Mouse (Mus musculus): ENCODE measurements around the gene Cmtm6. TPM values are rescaled to one million over a fixed set of nuclear protein-coding genes. Genes with fewer than 3 reads are reported as not detected.
"Not testable (repeated sequence)": the region's sequence is repeated elsewhere in the genome, so short reads cannot be mapped to it uniquely, and the experiment has no call there.

The Cmtm6 gene
- polyA plus RNA-seq, 2 experiments: 10.8 to 20.1 TPM

GRCm38 (mm10) chr9:114707805-114708204, 23.1 kb upstream of the Cmtm6 start:
- no peak for DNase-seq (ENCODE audit: low read depth in 3 of 3, low spot score in 3 of 3)
- no peak for TF ChIP-seq CTCF (IDR thresholded peaks at IDR 0.05; ENCODE audit: low read depth)
- no peak for ATAC-seq (ENCODE audit: insufficient read depth)
- no peak overlapping the region for H3K27ac ChIP-seq
- no peak overlapping the region for H3K4me3 ChIP-seq (ENCODE audit: insufficient read depth in 1 of 2, low read depth in 2 of 2, low read length in 2 of 2)
- 80% methylated on average over 4 of the region's 4 CpGs for WGBS (ENCODE audit: insufficient replicate concordance)
- H3K36me3 ChIP-seq (replicated peaks; ENCODE audit: control insufficient read depth, insufficient read depth, low read depth): peaks cover 12% of the 10 kb centered on the region
- H3K4me1 ChIP-seq (replicated peaks; ENCODE audit: control insufficient read depth in 2 of 2, insufficient read depth in 2 of 2, low read length in 1 of 2): no peaks in the 10 kb centered on the region
- no peak overlapping the region for H3K4me2 ChIP-seq (ENCODE audit: low read depth)
- no peak overlapping the region for H3K9ac ChIP-seq (replicated peaks)
- H3K9me3 ChIP-seq (ENCODE audit: control insufficient read depth, low read length): no peaks in the 10 kb centered on the region
- H3K27me3 ChIP-seq (ENCODE audit: control insufficient read depth, insufficient read depth, low read length): no peaks in the 10 kb centered on the region

GRCm38 (mm10) chr9:114710345-114710744, 20.6 kb upstream of the Cmtm6 start:
- TF ChIP-seq EP300 (IDR thresholded peaks at IDR 0.05; ENCODE audit: low read depth) (no peak), CTCF (IDR thresholded peaks at IDR 0.05; ENCODE audit: low read depth) (peak; percentile 66)
- H3K27me3 ChIP-seq (ENCODE audit: control insufficient read depth, insufficient read depth, low read length): no peaks in the 10 kb centered on the region
- no peak overlapping the region for H3K4me2 ChIP-seq (ENCODE audit: low read depth)
- H3K4me1 ChIP-seq (replicated peaks; ENCODE audit: control insufficient read depth in 2 of 2, insufficient read depth in 2 of 2, low read length in 1 of 2): no peaks in the 10 kb centered on the region
- no peak overlapping the region for H3K27ac ChIP-seq
- ATAC-seq (ENCODE audit: insufficient read depth) (no peak), DNase-seq (ENCODE audit: low read depth in 3 of 3, low spot score in 3 of 3) (no peak)
- no peaks in the 10 kb centered on the region for H3K9me3 ChIP-seq (ENCODE audit: control insufficient read depth, low read length)
- H3K4me3 ChIP-seq (ENCODE audit: insufficient read depth in 1 of 2, low read depth in 2 of 2, low read length in 2 of 2): no peak overlapping the region
- H3K9ac ChIP-seq (replicated peaks): no peak overlapping the region
- H3K36me3 ChIP-seq (replicated peaks; ENCODE audit: control insufficient read depth, insufficient read depth, low read depth): peaks cover 19% of the 10 kb centered on the region
- 64% methylated on average over 7 of the region's 7 CpGs for WGBS (ENCODE audit: insufficient replicate concordance)

GRCm38 (mm10) chr9:114713481-114713880, 17.4 kb upstream of the Cmtm6 start:
- DNase-seq (ENCODE audit: low read depth in 3 of 3, low spot score in 3 of 3) (no peak), ATAC-seq (ENCODE audit: insufficient read depth) (no peak)
- TF ChIP-seq EP300 (IDR thresholded peaks at IDR 0.05; ENCODE audit: low read depth): no peak
- no peak for TF ChIP-seq CTCF (IDR thresholded peaks at IDR 0.05; ENCODE audit: low read depth)
- Histone ChIP-seq H3K4me2 (ENCODE audit: low read depth) (no peak overlapping the region), H3K4me1 (replicated peaks; ENCODE audit: control insufficient read depth in 2 of 2, insufficient read depth in 2 of 2, low read length in 1 of 2) (no peaks in the 10 kb centered on the region), H3K4me3 (ENCODE audit: insufficient read depth in 1 of 2, low read depth in 2 of 2, low read length in 2 of 2) (no peak overlapping the region), H3K9ac (replicated peaks) (no peak overlapping the region), H3K9me3 (ENCODE audit: control insufficient read depth, low read length) (no peaks in the 10 kb centered on the region), H3K27me3 (ENCODE audit: control insufficient read depth, insufficient read depth, low read length) (no peaks in the 10 kb centered on the region), H3K27ac (no peak overlapping the region), H3K36me3 (replicated peaks; ENCODE audit: control insufficient read depth, insufficient read depth, low read depth) (peaks cover 27% of the 10 kb centered on the region)
- WGBS (ENCODE audit: insufficient replicate concordance): 87% methylated on average over 7 of the region's 7 CpGs

GRCm38 (mm10) chr9:114716677-114717331, 14.1 kb upstream of the Cmtm6 start:
- Histone ChIP-seq H3K4me2 (ENCODE audit: low read depth) (no peak overlapping the region), H3K9me3 (ENCODE audit: control insufficient read depth, low read length) (no peaks in the 10 kb centered on the region), H3K27ac (no peak overlapping the region), H3K27me3 (ENCODE audit: control insufficient read depth, insufficient read depth, low read length) (no peaks in the 10 kb centered on the region), H3K36me3 (replicated peaks; ENCODE audit: control insufficient read depth, insufficient read depth, low read depth) (peaks cover 18% of the 10 kb centered on the region), H3K4me3 (ENCODE audit: insufficient read depth in 1 of 2, low read depth in 2 of 2, low read length in 2 of 2) (no peak overlapping the region), H3K9ac (replicated peaks) (no peak overlapping the region), H3K4me1 (replicated peaks; ENCODE audit: control insufficient read depth in 2 of 2, insufficient read depth in 2 of 2, low read length in 1 of 2) (no peaks in the 10 kb centered on the region)
- DNase-seq (ENCODE audit: low read depth in 3 of 3, low spot score in 3 of 3) (no peak), ATAC-seq (ENCODE audit: insufficient read depth) (no peak)
- no peak for TF ChIP-seq EP300 (IDR thresholded peaks at IDR 0.05; ENCODE audit: low read depth)
- no peak for TF ChIP-seq CTCF (IDR thresholded peaks at IDR 0.05; ENCODE audit: low read depth)
- WGBS (ENCODE audit: insufficient replicate concordance): 80% methylated on average over 18 of the region's 18 CpGs

GRCm38 (mm10) chr9:114727315-114727714, 3.6 kb upstream of the Cmtm6 start:
- no peak overlapping the region for H3K27ac ChIP-seq
- peaks cover 7% of the 10 kb centered on the region for H3K36me3 ChIP-seq (replicated peaks; ENCODE audit: control insufficient read depth, insufficient read depth, low read depth)
- H3K4me3 ChIP-seq (ENCODE audit: insufficient read depth in 1 of 2, low read depth in 2 of 2, low read length in 2 of 2): no peak overlapping the region
- peak in 1 of 3 experiments; percentile 34 for DNase-seq (ENCODE audit: low read depth in 3 of 3, low spot score in 3 of 3)
- no peak overlapping the region for H3K9ac ChIP-seq (replicated peaks)
- ATAC-seq (ENCODE audit: insufficient read depth): no peak
- peaks cover 14 to 18% of the 10 kb centered on the region in 2 experiments for H3K4me1 ChIP-seq (replicated peaks; ENCODE audit: control insufficient read depth in 2 of 2, insufficient read depth in 2 of 2, low read length in 1 of 2)
- peak; percentile 87 for TF ChIP-seq CTCF (IDR thresholded peaks at IDR 0.05; ENCODE audit: low read depth)
- TF ChIP-seq EP300 (IDR thresholded peaks at IDR 0.05; ENCODE audit: low read depth): no peak
- no peak overlapping the region for H3K4me2 ChIP-seq (ENCODE audit: low read depth)
- H3K9me3 ChIP-seq (ENCODE audit: control insufficient read depth, low read length): no peaks in the 10 kb centered on the region
- WGBS (ENCODE audit: insufficient replicate concordance): 3% methylated on average over 3 of the region's 3 CpGs
- H3K27me3 ChIP-seq (ENCODE audit: control insufficient read depth, insufficient read depth, low read length): no peaks in the 10 kb centered on the region

- 21% methylated on average over 2 of the region's 2 CpGs for whole genome bisulfite sequencing (ENCODE audit: insufficient replicate concordance)
- not testable (repeated sequence) for H3K9ac ChIP-seq (replicated peaks)
Measured at GRCm38 (mm10) chr9:114728432-114728831, 2.5 kb upstream of the Cmtm6 start.

More at GRCm38 (mm10) chr9:114728432-114728831, 2.5 kb upstream of the Cmtm6 start:
- H3K27ac ChIP-seq; H3K9me3 ChIP-seq (ENCODE audit: control insufficient read depth, low read length); H3K36me3 ChIP-seq (replicated peaks; ENCODE audit: control insufficient read depth, insufficient read depth, low read depth); ATAC-seq (ENCODE audit: insufficient read depth); H3K4me2 ChIP-seq (ENCODE audit: low read depth); H3K4me3 ChIP-seq (ENCODE audit: insufficient read depth in 1 of 2, low read depth in 2 of 2, low read length in 2 of 2); H3K27me3 ChIP-seq (ENCODE audit: control insufficient read depth, insufficient read depth, low read length); DNase-seq (ENCODE audit: low read depth in 3 of 3, low spot score in 3 of 3): not testable (repeated sequence)
- H3K4me1 ChIP-seq (replicated peaks; ENCODE audit: control insufficient read depth in 2 of 2, insufficient read depth in 2 of 2, low read length in 1 of 2): peaks cover 25 to 28% of the 10 kb centered on the region in 2 experiments

All from liver, embryonic 14.5 days (tissue).